Mouse (Mus musculus): ENCODE data around the gene Hoxc11.

DNA sequence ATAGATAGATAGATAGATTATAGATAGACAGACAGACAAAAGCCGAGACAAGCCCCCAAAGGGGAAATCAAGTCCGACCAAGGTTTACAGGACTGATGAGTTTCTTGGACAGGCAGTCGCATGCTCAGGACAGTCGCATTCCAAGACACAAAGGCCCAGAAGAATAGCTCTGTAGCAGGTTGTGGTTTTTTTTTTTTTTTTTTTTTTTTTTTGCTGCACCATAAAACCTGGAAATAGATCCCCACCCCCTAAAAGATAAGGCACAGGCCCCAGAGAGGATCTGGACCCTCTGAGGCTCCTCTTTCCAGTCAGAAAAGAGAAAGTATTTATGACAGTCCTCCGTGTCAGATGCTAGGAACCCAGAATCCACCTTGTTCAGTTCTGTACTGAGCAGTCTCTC, 33.9 kb downstream of the Hoxc11 start:
- TF ChIP-seq GATA1 (IDR thresholded peaks at IDR 0.05; ENCODE audit: low read length) (no peak), TAL1 (IDR thresholded peaks at IDR 0.05; ENCODE audit: low read length) (no peak)

All from erythroblast, embryonic 14.5 days (primary cell).